Mouse (Mus musculus) cerebellum, adult 18-20 months (tissue): ENCODE data around the gene Wdr25.

Experiments
- DNase-seq, 2 experiments: peaks; one replicate each; pipeline ENCODE4 v3.0.0; 2021

The Wdr25 gene

DNA sequence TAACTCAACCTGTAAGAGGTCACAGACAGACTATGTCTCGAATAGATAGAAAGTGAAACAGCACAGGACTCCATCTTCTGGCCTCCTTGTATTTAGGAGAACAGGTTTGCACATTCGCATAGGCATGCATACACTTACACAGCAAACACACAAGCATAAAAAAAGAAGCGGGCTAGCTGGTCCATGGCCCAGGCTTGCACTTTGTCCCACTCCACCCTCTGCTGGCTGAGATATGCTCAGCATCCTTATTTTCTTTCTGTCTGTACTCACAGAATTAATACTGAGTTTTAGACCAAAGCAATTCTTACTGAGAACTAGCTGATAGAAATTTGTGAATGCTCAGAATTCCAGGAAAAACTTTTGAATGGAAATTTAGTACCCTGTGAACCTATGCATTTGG is 2.6 kb downstream of the Wdr25 start:
- no peak for DNase-seq

DNA sequence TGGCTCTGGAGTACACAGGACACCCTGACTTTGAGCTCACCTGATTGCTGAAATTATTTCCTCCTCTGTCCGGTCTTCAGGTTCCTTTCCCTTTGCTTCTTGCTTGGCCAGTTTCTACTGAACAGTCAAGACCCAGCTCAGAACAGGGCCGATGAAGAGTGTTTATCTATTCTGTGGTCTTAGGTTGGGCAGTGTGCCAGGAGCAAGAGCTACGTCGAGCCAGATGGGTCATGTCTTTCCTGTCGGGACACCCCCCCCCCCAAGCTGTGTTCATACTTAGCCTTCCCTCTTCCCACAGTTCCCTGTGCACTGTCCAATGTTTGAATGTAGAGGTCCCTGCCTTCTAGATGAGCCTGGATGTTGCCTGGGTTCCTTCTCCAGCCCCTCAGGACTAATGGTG is 7.9 kb downstream of the Wdr25 start:
- no peak for DNase-seq

DNA sequence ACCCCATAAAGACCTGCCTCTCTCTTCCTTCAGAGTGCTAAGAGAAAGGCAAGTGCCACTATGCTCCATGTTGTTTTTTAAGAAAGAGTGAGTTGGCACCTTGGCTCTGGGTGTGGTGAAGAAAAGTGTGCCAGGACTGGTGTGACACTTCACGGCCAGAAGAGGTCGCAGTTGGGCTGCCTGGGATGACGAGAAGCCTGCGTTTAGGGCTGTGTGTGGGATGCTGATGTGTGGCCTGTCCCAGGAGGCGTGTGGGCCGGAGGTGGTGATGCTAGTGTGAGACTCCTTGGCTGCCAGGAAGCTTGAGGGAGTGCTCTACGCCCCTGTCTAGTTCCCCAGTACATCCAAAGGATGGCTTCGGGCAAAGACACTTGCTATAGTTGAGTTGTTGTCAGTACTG is 9.5 kb downstream of the Wdr25 start:
- peak; percentile 56 to 74 for DNase-seq

- DNase-seq, result peak; percentile 62 to 66
Measured at GRCm38 (mm10) chr12:108903600-108904275, 10.3 kb downstream of the Wdr25 start.

GRCm38 (mm10) chr12:108904276-108904653 is 10.8 kb downstream of the Wdr25 start:
- DNase-seq, result no peak

GRCm38 (mm10) chr12:108905620-108906302 is 12.3 kb downstream of the Wdr25 start:
- DNase-seq, result no peak

DNA sequence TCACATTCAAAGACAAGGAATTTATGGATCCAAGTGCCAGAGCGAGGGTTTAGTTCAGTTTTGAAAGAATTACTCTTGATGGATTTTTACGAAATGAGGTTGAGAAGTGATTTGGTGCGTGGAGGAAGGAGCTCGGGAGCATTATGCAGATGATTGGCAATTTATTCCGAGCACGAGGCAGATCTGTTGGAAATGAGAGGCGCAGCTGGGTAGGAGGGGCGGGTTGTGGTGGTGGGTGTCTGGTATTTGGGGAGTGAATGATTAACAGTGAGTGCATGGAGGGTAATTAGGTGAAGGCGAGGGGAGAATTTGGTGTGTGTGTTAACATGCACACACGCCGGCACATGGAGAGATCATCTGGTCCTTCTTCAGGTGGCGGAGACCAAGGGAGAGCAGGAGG is 13.0 kb downstream of the Wdr25 start:
- no peak for DNase-seq

DNA sequence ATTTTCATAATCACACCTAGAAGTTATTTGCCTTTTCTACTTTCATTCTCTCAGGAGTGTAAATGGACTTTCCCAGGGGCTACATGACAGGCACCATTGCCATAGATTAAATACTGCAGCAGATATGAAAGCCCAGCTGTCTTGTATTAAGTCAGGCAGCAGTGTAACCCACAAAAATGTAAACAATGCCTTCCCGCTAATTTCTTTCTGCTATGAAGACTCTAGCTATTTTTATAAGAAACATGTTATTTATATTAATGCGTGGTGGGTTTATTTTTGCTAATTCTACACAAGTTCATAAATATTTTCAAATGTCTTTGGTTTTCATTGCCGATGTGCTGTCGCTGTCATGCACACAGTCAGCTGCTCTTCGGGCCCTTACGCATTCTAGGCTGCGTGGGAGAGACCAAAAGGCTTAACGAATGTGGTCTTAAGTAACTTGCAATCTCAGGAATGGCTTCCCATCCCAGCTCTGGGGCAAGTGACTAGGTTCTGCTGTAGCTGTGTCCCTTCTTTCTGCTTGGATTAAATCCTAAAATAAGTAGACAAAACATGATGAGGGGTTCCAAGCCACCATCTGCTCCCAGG is 16.5 kb downstream of the Wdr25 start:
- no peak for DNase-seq

- DNase-seq, result no peak
Measured at GRCm38 (mm10) chr12:108912442-108912841, 19.0 kb downstream of the Wdr25 start.

GRCm38 (mm10) chr12:108914198-108914597 is 20.8 kb downstream of the Wdr25 start:
- no peak for DNase-seq

GRCm38 (mm10) chr12:108914709-108915340 is 21.4 kb downstream of the Wdr25 start:
- DNase-seq, result no peak

- no peak for DNase-seq
Measured at GRCm38 (mm10) chr12:108915893-108916292, 22.5 kb downstream of the Wdr25 start.

- no peak for DNase-seq
Measured at GRCm38 (mm10) chr12:108916447-108917042, 23.1 kb downstream of the Wdr25 start.

DNA sequence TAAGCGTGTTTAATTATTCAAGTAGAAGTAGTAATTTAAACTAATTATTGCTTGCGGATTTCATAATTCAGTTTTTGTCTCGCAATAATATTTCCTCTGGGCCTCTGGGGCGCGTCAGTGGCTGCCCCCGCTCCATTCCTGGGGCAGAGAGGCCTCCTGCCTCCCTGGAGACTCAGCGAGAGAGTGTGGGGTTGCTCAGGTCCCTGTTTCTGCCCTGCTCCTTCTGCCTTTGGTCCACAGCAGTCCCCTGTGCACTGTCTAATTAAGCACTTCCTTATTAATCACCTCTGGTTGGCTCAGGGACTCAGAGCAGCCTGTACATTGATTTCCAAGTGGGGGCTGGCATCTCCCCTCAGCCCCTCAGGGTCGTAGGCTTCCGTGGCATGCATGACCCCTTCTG is 24.1 kb downstream of the Wdr25 start:
- no peak for DNase-seq

DNA sequence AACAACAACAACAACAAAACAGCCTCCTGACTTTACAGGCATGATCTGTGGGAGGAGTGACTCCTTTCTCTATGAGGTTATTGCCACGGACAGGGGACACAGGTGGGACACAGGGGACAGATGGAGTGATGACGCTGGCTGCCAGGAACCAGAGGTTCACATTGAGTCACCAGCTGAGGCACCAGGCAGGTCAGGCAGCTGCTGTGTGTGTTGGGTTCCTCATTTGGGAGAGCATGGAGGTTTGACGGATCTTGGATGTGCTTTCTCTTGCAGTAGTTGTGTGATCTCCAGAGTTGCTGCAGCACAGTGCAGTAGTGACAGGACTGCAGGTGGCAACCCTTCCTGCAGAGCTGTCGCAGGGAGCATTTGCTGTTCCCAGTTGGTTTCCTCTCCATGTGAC is 25.3 kb downstream of the Wdr25 start:
- no peak for DNase-seq

GRCm38 (mm10) chr12:108926606-108927111 is 33.2 kb downstream of the Wdr25 start:
- no peak for DNase-seq

DNA sequence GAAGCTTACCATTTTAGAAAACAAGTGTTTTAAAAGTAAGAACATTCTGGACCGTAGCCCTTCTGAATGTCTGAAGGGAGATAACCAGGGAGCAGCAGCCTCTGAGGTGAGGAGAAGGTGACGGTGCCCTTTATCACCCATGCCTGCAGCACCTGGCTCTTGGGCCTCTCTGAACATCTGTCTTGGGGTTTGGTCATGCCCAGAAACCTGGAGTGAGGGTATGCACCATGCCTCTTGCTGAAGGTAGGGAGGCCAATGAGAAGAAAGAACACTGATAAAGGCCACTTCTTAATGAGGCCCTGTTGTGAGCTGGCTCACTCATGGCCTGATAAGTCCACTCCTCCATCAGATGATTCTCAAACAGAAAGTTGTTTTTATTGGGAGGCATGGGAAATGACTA is 34.8 kb downstream of the Wdr25 start:
- DNase-seq, result no peak

- DNase-seq, result no peak
Measured at GRCm38 (mm10) chr12:108929475-108929874, 36.0 kb downstream of the Wdr25 start.

- no peak for DNase-seq
Measured at GRCm38 (mm10) chr12:108931341-108932053, 38.1 kb downstream of the Wdr25 start.

DNA sequence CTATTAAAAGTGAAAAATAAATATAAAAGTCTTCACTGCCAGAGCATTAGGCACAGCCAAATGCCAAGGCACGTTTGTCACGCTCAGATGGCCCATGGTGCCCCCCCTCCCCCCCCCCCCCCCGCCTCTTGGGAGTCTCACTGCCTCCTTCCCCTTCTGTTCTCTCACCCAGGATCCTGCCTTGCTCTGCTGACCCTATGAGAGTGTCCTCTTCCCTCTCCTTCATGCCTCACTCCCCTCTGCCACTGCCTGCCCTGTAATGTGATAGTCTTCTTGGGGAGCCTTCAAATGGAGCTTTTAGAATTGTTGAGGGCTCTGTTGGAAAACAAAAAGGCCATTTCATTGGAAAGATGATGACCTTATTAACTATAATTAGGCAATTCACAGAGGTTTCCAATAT is 38.7 kb downstream of the Wdr25 start:
- no peak for DNase-seq

DNA sequence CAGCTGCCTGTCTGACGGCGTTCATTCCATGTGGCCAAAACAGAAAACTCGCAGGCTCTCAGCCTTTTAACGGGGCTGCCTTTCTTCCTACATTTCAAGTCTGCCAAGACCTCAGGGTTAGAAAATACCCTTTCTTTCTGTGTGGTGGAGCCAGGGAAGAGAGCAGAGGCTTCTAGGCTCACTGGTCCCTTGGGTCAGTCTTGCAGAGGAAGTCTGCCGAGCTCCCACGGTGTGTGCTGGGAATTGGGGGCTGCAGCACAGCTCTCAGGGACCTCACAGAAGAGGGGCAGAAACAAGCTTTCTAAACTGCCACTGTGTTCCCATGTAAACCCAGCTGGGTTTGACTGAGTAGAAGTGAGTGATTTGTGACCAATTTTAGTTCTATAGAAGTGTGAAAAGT is 40.8 kb downstream of the Wdr25 start:
- DNase-seq, result no peak

DNA sequence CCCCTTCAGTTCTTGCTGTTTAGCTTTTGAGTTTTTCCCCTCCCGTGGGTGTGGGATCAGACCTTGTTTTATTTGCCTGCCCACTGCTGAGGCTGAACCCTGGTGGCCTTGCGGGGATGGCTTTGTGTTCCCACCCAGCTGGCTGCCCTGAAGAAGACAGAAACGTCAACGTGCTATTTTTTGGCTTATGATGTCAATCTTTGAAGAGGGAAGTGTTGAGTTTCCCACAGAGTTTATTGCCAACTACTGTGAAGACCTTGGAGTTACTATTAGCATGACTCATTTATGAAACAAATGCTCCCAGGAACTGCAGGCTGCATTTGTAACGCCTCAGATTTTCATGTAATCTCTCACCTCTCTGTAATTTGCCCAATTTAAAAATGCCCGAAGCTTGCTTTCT is 43.4 kb downstream of the Wdr25 start:
- DNase-seq, result no peak

DNA sequence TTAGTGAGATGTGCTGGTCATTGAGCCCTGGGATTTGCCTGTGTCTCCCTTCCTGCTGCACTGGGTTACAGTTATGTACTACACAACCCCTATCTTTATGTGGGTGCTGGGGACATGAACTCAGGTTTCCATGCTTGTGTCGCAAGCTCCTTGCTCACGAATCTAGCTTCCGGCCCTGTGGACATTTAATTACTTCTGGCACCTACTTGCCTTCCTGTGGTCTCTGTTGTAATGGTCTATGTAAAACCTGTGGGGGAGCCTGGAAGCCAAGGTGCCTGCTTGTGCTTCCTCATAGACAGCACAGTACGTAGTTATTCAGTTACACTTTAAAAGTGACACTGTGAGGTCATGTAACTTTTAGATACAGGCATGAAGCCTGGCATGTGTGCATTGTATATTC is 44.1 kb downstream of the Wdr25 start:
- no peak for DNase-seq
